Mouse (Mus musculus) kidney, postnatal 36 days (tissue): ENCODE measurements around the gene Tmem170b.

ENCODE experiments used
- DNase-seq, 2 experiments: peaks; one replicate each; pipeline ENCODE4 v3.0.0; 2021 to 2022; ENCODE audit warnings: mixed read lengths in 2 of 2

The Tmem170b gene

DNA sequence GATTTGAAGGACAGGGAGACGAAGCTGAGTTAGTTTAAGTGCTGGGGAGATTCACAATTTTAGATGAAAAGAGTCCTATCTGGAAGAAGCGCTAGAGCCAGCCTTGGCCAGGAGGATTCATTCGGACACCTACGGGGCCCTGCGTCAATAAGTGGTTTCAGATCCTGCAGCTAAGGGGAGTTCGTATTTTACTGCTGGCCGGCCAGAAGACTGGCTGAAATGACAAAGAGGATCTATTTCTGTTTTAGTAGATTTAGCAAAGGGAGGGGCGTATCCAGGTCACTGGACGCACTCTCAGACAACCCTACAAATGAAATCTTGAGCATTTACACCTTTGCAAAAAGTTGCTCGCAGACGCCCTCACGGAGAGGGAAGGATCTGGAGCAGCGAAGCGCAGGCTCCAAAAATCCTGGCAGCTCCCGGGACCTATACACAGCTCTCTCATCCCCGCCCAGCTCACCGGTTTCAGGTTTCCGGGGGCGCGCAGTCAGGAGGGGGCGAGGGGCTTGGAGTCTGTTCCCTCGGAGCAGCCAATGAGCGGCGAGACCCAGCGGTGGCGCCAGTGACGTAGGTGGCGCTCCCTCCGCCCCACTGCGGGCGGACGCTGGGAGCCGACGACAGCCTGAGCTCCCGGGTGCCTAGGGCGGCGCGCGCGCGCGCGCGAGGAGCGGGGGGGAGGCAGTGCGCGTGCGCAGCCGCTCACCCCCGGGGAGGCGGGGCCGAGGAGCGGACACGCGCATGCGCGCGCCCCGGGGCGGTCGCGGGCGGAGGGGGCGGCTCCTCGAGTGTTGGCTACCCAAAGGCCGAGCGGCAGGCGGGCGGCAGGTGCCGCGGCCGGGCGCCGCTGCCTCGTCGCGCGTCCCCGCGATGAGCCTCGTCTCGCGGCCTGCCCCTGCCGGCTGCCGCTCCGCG lies at the start of gene Tmem170b:
TSS of gene Tmem170b (plus strand) at position 809 of the 912 bp plus-strand sequence.
- DNase-seq, result peak; percentile 97

DNA sequence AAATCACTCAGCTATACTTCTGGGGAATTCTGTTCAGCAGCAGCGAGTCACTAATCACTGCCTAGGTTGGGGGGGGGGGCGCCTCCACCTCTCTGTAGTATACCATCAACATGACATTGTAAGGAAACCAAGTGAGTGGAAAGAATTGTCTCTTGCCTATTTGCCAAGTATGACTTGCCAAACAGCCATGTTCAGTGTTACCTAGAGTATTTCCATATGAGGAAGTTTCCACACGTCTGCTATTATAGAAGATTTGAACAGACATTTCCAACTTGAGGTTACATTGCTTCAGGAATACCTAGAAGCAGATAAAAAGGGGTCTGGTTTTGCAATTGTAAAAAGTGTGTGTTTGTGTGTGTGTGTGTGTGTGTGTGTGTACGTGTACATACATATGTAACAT lies 44.7 kb upstream of the Tmem170b start:
- no peak for DNase-seq

DNA sequence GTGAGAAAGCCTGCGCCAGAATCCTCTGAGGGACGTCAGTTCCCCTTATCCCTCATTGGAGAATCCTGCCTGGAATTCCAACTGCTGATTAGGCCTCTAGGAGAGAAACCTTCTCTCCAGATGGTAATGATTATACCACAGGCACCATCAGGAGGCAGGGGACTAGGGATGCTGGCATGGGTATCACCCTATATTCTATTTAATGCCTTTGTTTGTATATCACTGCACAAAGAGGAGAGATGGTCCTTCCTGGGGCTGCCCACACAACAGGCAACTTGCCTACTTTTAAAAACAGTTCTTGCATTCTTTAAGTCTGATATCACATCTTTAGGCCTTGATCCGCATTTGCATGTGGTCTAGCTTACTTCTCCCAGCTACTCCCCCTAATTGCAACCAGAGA lies 37.3 kb upstream of the Tmem170b start:
- DNase-seq, result no peak

DNA sequence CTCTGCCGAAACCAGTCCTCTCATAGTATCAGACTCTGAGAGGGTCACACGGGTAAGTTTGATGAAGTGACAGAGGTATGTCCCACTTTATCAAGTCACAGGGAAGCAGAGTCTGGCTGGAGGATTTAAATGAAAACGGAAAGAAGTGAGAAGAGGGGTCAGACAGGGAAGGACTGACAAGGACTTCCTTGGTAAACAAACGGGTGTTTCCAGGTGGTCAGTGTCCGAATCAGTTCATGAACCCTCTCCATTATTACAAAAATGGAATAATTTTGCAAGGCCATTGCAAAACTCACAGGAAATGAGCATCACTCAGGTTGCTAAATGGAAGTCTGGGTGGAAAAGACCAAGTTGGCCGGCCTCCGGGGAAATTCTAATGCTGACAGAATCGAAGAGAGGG lies 36.8 kb upstream of the Tmem170b start:
- DNase-seq, result peak; percentile 25 to 28

DNA sequence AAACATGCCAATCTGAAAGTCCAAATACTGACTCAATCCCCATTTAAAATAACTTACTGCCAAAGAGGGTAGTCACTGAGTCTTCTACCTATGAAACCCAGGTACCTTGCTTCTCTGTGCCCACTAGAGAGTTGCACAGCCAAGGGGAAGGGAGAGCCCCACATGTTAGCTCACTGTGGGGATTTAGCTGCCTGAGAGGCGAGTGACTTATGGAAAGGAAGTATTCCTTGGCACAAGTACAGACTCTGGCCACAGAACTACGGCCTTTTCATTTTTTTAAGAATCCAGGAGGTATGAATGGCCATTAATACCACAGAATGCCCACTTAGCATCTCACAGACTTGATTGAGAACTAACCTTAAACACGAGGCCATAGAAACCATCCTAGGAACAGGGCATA lies 35.9 kb upstream of the Tmem170b start:
- no peak for DNase-seq

DNA sequence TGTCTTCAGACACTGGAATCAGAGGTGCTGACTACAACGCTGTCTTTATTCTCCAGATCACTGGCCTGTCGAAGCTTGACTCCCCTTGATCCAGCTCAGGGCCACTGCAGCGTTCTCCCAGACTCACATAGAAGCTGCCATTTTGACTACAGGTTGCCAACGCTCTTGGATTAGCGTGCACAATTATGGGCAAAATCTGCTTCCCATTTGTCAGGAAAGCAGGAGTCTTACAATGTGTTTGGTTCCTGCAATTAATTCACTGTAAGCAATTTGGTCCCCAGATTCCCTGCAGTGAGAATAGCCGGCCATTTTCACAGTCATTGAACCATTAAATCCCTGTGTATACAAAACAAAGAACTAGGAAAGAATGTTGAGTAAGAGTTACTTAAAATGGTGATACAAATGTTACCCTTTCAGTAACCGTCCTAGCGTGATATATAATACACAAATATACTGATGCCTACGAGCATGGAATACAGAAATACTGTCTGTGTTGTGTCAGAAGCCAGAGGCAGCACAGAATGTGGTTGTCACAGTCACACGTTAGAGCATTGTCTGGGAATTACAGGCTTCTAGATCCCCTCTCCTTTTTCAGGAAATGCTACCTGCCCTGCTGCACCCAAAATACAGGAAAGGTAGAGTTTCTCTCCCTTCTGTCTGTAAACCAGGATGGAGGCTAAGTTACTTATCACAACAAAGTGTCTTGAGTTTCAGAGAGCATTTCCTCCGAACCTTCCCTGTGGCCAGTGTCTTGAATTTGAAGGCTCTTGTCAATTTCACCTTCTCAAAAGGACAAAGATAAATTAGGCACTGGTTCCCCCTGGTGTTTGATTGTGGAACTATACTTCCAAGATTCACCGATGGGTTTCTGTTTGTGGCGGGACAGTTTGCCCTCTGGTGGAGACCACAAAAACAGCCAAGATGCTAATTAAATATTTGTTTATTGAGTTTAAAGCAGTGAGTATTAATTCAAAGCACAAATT lies 34.0 kb upstream of the Tmem170b start:
- DNase-seq, result peak; percentile 85 to 91

DNA sequence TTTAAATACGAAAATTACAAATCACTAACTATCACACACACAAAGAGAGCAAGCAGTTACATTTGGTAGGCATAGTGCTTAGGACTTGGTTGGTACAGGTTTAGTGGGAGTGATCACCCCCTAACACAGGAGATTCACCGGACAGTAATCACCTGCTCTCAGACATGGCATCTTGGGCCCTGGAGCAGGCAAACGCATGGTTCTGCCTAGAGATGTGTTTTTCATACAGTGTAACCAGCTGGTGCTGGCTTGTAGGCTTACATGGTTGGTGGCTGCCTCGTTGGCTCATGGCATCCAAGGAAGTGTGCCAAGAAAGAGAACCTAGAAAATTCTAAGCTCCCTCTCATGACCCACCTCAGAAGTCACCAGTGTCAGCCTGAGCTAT lies 33.4 kb upstream of the Tmem170b start:
- no peak for DNase-seq

DNA sequence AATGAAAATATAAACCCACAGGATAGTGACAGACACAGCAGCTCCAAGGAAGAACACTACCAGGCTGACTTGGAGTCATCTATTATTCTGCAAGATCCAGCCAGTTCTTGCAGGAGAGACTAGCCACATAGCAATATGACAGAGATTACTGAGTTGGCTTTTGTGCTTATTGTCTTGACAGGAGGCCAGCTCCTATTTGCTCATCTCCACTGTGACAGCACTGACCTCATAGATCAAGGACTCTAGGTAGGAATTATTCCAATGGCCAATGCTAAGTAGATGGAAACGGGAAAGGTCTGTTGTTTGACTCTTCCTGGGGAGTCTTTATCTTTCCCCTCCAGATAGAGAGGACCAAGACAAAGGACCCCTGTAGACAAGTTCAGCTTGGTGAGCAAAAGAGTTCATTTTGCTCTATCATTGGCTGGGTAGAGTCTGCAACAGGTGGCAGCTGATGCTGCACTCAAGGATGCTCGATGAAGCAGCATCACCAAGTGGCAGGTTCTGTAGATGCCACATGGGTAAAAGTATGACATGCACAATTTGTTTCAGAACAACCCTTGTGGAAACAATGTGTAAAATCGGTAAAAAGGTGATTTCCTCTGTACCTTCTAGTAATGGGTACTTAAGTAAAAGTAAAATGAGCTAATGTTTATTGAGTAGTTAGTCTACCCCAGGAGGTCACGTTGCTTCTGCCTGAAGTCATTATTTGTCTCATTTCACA lies 32.4 kb upstream of the Tmem170b start:
- DNase-seq, result no peak

DNA sequence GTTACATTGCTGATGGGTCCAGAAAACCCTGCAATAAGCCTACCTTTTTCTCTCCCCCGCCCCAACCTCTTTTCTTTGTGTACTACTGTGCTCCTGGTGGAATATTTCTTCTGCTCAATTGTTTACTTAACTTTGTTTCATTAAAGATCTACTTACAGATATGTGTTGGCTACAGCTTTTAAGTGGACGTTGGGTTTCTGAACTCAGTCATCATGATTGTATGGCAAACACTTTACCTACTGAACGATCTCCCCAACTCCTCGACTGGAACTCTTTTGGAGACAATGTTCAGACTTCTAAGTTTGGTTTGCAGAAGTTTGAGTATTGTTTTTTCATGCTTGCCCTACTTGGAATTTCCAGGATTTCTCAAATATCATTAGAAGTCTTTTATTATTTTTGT lies 24.6 kb upstream of the Tmem170b start:
- DNase-seq, result no peak

DNA sequence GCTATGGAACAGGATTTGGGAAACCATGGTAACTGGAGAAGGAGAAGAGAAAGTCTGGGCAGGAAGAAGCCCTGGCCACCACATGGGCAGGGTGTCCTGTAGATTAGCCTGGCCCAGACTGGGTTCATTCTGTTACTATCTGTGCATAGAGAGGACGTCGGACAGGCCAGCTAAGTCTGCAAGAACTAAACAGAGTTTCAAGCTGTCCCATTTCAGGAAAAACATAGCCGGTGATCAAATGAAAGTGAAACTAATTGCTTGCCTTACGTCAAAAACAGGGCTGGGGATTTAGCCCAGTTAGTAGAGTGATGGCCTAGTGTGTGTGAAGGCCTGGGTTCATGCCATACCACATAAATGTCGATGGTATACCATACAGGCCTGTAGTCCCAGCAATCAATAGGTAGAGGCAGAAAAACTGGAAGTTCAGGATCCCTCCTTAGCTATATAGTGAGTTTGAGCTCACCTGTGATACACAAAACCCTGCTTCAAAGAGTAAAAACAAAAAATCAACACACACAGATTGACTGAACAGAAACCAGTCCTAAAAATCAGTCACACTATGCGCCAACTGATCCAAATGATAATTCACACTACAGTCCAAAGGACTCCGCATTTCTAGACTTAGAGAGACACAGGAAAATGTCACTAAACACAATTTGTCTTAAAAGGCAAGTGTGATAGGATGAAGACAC lies 21.9 kb upstream of the Tmem170b start:
- DNase-seq, result peak in 1 of 2 experiments; percentile 5

DNA sequence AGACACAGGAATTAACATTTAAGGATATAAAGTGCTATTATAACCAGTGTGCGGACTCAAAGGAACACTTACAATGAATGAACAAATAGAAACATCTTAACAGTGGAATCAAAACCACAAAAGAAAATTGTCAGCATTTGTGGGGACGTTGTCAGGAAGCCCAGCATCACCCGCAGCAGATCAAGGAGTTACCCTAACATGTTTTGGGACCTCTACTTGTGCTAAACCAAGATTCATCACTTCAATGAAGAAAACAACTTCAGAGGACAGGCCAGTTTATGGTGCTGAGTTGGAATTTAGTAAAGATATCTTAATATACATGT lies 21.4 kb upstream of the Tmem170b start:
- DNase-seq, result no peak

DNA sequence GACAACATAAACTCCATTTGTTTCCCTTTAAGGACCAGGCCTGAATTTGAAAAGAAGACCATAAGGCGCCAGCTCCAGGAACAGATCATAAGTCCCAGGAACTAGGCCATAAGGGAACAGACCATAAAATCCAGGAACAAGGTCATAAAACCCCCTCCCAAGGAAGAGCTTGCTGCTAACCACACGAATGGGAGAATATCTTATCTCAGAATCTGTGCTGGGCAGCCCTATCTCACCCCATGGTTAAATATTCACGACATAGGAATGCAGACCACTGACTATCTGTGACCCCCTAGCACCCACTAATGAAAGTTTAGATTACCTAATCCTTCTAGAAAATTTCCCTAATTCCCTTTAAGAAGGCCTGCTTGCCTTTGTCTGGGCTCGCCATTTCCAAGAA lies 20.8 kb upstream of the Tmem170b start:
- no peak for DNase-seq

DNA sequence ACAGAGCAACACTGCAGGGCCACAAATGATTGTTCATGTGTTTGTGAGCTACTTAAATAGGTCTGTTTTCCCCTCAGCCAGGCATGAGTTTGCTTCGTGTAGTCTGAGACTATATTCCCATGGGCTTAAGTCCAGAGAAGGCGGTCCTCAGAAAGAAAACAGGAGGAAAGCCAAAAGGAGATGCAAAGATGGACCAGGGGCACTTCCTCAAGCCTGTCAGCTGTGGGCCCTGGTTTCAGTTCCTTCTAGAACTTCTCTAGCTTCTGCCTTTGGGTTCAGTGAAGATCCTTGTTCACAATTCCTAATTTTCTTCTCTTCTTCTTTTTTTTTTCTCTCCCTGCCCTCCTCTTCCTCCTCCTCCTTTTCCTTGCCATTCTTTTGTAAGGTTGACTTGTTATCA lies 9.0 kb upstream of the Tmem170b start:
- DNase-seq, result no peak

DNA sequence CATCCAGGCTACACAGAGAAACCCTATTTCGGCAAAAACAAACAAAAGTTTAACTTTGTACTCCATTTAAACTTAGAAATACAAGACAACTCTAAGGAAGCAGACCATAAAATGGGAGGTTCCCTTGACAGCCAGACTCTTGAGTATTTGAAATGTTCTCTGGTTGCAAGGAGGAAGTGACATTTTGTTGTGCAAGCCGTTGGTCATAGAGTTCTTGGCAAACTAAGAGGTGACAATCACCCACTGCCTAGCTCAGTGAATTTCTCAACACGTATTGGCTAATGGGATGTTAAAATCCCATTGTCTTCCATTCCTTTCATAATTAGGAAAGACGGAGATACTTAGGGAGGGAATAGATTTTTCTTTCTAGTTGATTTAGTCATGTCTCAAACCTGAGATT lies 5.7 kb upstream of the Tmem170b start:
- DNase-seq, result no peak

DNA sequence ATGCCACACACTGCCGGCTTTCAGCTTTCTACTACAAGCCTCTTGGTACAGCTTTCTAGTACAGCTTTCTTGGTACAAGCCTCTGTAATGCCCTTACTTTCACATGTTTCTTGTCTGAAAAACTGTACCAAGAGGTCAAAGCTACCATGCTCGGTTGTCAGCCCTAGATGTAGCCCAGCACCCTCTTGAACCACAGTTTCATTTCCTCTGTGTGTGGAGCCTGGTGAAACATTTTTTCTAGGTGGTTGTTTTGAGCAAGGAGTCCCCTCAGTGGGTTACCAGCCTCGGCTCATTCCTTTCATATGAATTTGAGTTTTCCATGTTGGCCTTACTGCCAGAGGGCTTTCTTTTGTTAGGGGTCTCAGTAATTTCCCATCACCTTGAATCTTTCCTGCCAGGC lies 4.7 kb upstream of the Tmem170b start:
- no peak for DNase-seq

DNA sequence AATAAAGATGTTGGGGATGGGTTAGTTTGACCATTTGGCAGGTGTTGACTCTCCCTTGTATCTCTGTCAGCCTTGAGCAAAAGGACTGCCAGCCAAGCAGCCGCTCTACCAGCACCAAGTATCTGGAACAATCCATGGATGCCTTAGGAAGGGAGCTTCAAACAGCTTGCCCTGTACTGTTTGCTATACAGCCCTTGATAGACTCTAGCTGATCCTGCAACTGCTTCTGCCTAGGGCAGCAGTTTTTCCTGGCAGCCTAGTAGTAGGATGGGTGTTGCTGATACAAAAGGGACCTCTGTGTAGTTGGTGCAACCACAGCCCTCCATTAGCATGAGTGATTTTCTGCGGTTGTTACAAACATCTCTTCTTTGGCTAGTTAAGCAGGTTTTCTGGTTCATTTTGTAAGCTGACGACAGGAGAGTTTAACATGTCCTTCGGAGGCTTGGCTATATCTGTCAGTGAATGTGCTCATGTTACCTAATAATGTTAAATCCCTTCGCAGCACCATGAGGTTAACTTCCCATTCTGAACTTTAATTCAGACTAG lies 1.7 kb upstream of the Tmem170b start:
- DNase-seq, result no peak

DNA sequence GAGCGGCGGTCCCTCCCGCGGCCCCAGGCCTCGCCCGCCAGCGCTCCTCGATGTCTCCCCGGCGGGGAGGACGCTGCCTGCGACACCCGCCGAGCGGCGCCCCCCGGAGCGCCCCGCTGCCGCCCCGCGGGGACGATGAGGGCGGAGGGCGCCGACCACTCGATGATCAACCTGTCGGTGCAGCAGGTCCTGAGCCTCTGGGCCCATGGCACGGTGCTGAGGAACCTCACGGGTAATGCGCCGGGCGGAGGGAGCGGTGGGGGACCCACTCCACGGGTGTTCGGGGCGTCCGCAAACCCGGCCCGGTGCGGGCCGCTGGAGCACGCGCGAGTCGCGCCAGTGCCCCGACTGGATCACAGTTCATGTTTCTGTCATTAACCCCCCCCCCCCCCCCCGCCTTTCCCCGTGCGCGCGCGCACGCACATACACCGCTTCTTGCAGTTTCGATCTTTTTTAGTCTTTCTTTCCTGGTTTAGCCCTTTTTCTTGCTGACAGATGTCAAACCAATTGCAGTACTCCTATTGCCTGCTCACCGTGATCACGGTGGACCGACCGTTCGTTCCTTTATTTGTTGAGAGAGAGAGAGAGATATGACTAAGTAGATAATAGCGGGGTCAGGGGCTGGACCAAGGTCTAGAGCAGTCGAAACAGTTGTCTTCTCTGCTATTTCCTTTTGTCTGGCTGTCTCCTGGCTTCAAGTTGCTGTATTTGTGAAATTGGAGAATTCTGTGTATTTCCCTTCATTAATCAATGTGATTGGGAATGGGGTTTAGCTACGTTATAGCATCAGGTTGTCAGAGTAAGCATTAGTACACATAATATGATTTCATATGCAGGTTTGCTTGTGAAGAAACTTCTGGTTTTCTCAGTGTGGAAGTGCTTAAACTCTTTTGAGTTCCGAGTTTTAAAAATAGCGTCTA lies 634 bp downstream of the Tmem170b start:
- peak; percentile 29 to 68 for DNase-seq

DNA sequence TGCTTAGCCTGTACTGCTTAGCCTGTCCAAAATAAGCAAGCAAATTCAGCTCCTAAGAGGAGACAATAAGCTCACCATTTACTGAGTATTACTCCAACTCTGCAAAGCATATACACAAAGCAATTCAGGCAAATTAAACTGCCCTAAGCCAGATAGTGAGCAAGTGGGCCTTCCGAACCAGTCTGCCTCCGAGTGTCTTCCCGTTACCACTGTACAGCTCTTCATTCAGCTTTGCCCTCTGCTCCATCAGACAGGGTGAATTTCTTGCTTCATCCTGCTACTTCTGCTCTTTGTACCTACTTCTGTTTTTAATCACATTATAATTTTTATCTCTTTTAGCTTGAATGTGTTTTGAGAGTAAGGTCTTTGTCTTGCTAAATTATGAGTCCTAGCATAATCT lies 1.9 kb downstream of the Tmem170b start:
- no peak for DNase-seq

DNA sequence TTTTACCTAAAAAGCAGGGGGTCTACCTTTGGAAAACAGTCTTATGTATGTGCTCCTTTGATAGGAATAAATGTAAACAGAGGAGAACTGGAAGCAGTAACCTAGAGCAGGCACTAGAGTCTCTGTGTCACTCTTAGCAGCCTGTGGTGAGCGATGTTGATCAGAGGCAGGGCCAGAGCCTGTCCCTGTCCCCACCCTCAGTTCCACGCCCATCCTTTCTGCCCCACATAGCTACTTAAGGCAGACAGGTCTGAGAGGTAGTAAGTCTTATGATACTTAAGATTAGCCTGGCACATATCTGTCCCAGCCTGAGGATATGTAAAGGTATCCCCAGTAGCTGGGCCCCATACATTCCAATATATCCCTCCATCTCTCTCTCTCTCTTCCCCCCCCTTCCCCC lies 2.9 kb downstream of the Tmem170b start:
- no peak for DNase-seq

DNA sequence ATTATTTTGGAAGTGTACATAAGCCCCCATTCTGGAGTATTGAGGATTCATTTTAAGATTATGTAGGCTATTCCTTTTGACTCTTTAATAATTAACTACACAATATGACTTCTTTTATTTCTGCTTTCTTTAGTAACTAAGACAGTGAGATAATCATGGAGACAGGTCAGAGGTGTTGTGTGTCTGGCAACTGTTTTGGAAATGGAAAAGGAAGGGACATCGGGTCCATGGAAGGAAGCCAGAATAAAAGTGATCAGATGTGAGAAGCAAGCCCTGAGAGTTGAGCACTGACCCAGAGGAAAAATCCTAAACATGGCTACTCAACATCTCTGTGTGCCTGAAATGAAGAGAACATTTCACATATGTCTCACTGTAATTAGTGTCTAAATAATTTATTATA lies 5.3 kb downstream of the Tmem170b start:
- peak in 1 of 2 experiments; percentile 9 for DNase-seq

DNA sequence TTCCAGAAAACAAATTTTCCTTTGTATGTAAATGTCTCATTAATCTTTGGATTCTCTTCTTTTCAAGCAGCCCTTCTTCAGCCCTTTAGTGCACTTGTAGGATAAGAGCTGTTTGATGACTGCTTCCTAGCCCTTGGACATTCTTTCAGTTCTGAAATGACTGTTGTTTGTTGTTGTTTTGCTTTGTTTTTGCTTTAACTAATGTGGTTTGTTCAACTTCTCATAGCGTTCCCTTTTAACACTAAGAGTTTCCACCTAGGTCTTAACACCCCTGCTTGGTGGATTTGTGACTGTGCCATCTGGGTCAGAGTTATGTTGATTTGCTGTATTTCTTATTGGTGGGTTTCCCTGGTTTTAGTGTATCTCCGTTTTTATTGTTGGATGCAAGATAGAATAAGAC lies 8.8 kb downstream of the Tmem170b start:
- DNase-seq, result no peak
